Mouse (Mus musculus): ENCODE measurements around the gene A4gnt. TPM values are rescaled to one million over a fixed set of nuclear protein-coding genes. Genes with fewer than 3 reads are reported as not detected.

A4gnt gene
- total and polyA plus RNA-seq, 3 experiments: not detected

GRCm38 (mm10) chr9:99630071-99630470 lies 17.8 kb downstream of the A4gnt start:
- Histone ChIP-seq H3K36me3 (replicated peaks in 1 of 2; ENCODE audit: control insufficient read depth in 1 of 2, insufficient read depth in 1 of 2, low read length in 1 of 2) (no peaks in the 10 kb centered on the region), H3K4me3 (replicated peaks in 1 of 3; ENCODE audit: low read depth in 2 of 3, low read length in 2 of 3, poor library complexity in 1 of 3) (no peak overlapping the region), H3K4me2 (ENCODE audit: insufficient read depth, low read depth, poor library complexity, severe bottlenecking) (no peak overlapping the region), H3K27me3 (replicated peaks) (no peaks in the 10 kb centered on the region), H3K9ac (ENCODE audit: insufficient read depth, low read depth) (no peak overlapping the region), H3K79me2 (replicated peaks; ENCODE audit: control insufficient read depth, extremely low read depth, insufficient read depth, poor library complexity, severe bottlenecking) (no peaks in the 10 kb centered on the region), H3K4me1 (ENCODE audit: control insufficient read depth in 1 of 2, insufficient read depth in 2 of 2) (no peaks in the 10 kb centered on the region), H3K27ac (ENCODE audit: insufficient read depth, low read depth) (no peak overlapping the region), H3K9me3 (replicated peaks; ENCODE audit: low read length) (no peaks in the 10 kb centered on the region)
- dilution Hi-C loops (cut with MboI; ENCODE audit: extremely low pct_ligation_motif_present, extremely low pct_unique_long_range_greater_than_20kb, low sequenced_read_pairs): no loop called here
- in situ Hi-C loops (cut with MboI; ENCODE audit: low pct_ligation_motif_present, low pct_unique_long_range_greater_than_20kb, low sequenced_read_pairs): no loop called here
- TF ChIP-seq ZNF384 (IDR thresholded peaks at IDR 0.05; ENCODE audit: low read depth, low read length): no peak
- TF ChIP-seq TCF12 (IDR thresholded peaks at IDR 0.05; ENCODE audit: low read depth, low read length): no peak
- TF ChIP-seq SMC3 (IDR thresholded peaks at IDR 0.05; ENCODE audit: low read depth, low read length): no peak
- no peak for TF ChIP-seq EP300 (IDR thresholded peaks at IDR 0.05; ENCODE audit: low read length)
- TF ChIP-seq SIN3A (IDR thresholded peaks at IDR 0.05; ENCODE audit: low read length): no peak
- TF ChIP-seq MAFK (IDR thresholded peaks at IDR 0.05; ENCODE audit: insufficient replicate concordance, low read length): no peak
- no peak for TF ChIP-seq GABPA (IDR thresholded peaks at IDR 0.05; ENCODE audit: insufficient replicate concordance, low read depth, low read length)
- no peak for TF ChIP-seq MYC (IDR thresholded peaks at IDR 0.05; ENCODE audit: low read depth, low read length)
- TF ChIP-seq TBP (conservative IDR thresholded peaks at IDR 0.05; ENCODE audit: low read depth, low read length): no peak
- TF ChIP-seq ZKSCAN1 (IDR thresholded peaks at IDR 0.05; ENCODE audit: borderline replicate concordance, low read depth, low read length): no peak
- no peak for DNase-seq (ENCODE audit: extremely low read depth)

GRCm38 (mm10) chr9:99630528-99631125 lies 18.3 kb downstream of the A4gnt start:
- H3K4me2 ChIP-seq (ENCODE audit: insufficient read depth, low read depth, poor library complexity, severe bottlenecking): no peak overlapping the region
- no peak overlapping the region for H3K27ac ChIP-seq (ENCODE audit: insufficient read depth, low read depth)
- H3K9ac ChIP-seq (ENCODE audit: insufficient read depth, low read depth): no peak overlapping the region
- no peaks in the 10 kb centered on the region for H3K4me1 ChIP-seq (ENCODE audit: control insufficient read depth in 1 of 2, insufficient read depth in 2 of 2)
- dilution Hi-C loops (cut with MboI; ENCODE audit: extremely low pct_ligation_motif_present, extremely low pct_unique_long_range_greater_than_20kb, low sequenced_read_pairs): no loop called here
- in situ Hi-C loops (cut with MboI; ENCODE audit: low pct_ligation_motif_present, low pct_unique_long_range_greater_than_20kb, low sequenced_read_pairs): no loop called here
- H3K27me3 ChIP-seq (replicated peaks): no peaks in the 10 kb centered on the region
- H3K9me3 ChIP-seq (replicated peaks; ENCODE audit: low read length): no peaks in the 10 kb centered on the region
- no peaks in the 10 kb centered on the region for H3K36me3 ChIP-seq (replicated peaks in 1 of 2; ENCODE audit: control insufficient read depth in 1 of 2, insufficient read depth in 1 of 2, low read length in 1 of 2)
- TF ChIP-seq HCFC1 (IDR thresholded peaks at IDR 0.05; ENCODE audit: low read depth, low read length) (no peak), BHLHE40 (IDR thresholded peaks at IDR 0.05; ENCODE audit: low read depth, low read length) (no peak), POLR2A (IDR thresholded peaks at IDR 0.05; ENCODE audit: low read depth, low read length) (no peak), USF1 (IDR thresholded peaks at IDR 0.05; ENCODE audit: low read depth, low read length) (no peak), UBTF (IDR thresholded peaks at IDR 0.05; ENCODE audit: low read depth, low read length) (no peak), MAX (IDR thresholded peaks at IDR 0.05; ENCODE audit: low read length) (no peak), NELFE (IDR thresholded peaks at IDR 0.05; ENCODE audit: low read depth, low read length) (no peak), CHD2 (IDR thresholded peaks at IDR 0.05; ENCODE audit: low read length) (no peak), EP300 (IDR thresholded peaks at IDR 0.05; ENCODE audit: low read length) (no peak), ZNF384 (IDR thresholded peaks at IDR 0.05; ENCODE audit: low read depth, low read length) (no peak), JUN (IDR thresholded peaks at IDR 0.05; ENCODE audit: insufficient read depth, low read depth, low read length) (no peak), TCF12 (IDR thresholded peaks at IDR 0.05; ENCODE audit: low read depth, low read length) (no peak), ELF1 (IDR thresholded peaks at IDR 0.05; ENCODE audit: low read depth, low read length) (no peak), KAT2A (IDR thresholded peaks at IDR 0.05; ENCODE audit: insufficient replicate concordance, low read length) (no peak)
- no peaks in the 10 kb centered on the region for H3K79me2 ChIP-seq (replicated peaks; ENCODE audit: control insufficient read depth, extremely low read depth, insufficient read depth, poor library complexity, severe bottlenecking)
- DNase-seq (ENCODE audit: extremely low read depth): no peak
- H3K4me3 ChIP-seq (replicated peaks in 1 of 3; ENCODE audit: low read depth in 2 of 3, low read length in 2 of 3, poor library complexity in 1 of 3): no peak overlapping the region
